Mouse (Mus musculus) embryonic facial prominence, embryonic 15.5 days (tissue): ENCODE data around the gene Cdc26. TPM values are rescaled to one million over a fixed set of nuclear protein-coding genes. Genes with fewer than 3 reads are reported as not detected.

Experiments
- ATAC-seq: fragments of 200-750 bp; cut with Nextera tagmentation; 2 replicates; pipeline ENCODE4 v1.8.0; 2017; ENCODE audit warnings: low read depth, moderate TSS enrichment; ENCODE audit not compliant: insufficient number of reproducible peaks, low FRiP score, low TSS enrichment
- H3K27ac ChIP-seq: fragments of 300-500 bp; sonication (generic); replicated peaks from 2 replicates; pipeline ENCODE4 v1.5.1; 2015; ENCODE audit warnings: mild to moderate bottlenecking, inconsistent platforms
- H3K27me3 ChIP-seq: fragments of 300-500 bp; sonication (generic); 2 replicates; pipeline ENCODE4 v1.6.1; 2015; ENCODE audit warnings: inconsistent platforms
- H3K36me3 ChIP-seq: fragments of 300-500 bp; sonication (generic); 2 replicates; pipeline ENCODE4 v1.6.1; 2015; ENCODE audit warnings: mild to moderate bottlenecking, inconsistent platforms
- H3K4me1 ChIP-seq: fragments of 300-500 bp; sonication (generic); 2 replicates; pipeline ENCODE4 v1.6.1; 2015; ENCODE audit warnings: inconsistent platforms
- H3K4me2 ChIP-seq: fragments of 300-500 bp; sonication (generic); replicated peaks from 2 replicates; pipeline ENCODE4 v1.6.1; 2015; ENCODE audit warnings: mild to moderate bottlenecking, inconsistent platforms
- H3K4me3 ChIP-seq: fragments of 300-500 bp; sonication (generic); replicated peaks from 2 replicates; pipeline ENCODE4 v1.5.1; 2015; ENCODE audit warnings: mild to moderate bottlenecking, inconsistent platforms
- H3K9ac ChIP-seq: fragments of 300-500 bp; sonication (generic); 2 replicates; pipeline ENCODE4 v1.6.1; 2015; ENCODE audit warnings: inconsistent platforms
- H3K9me3 ChIP-seq: fragments of 300-500 bp; sonication (generic); replicated peaks from 2 replicates; pipeline ENCODE4 v1.6.1; 2016; ENCODE audit warnings: inconsistent platforms
- WGBS: fragments of 180-500 bp; shearing (Covaris S2); methylation state at CpG from one replicate; pipeline ENCODE4 v1.1.7; 2015; 5-methylcytosine and 5-hydroxymethylcytosine counted together
- polyA plus RNA-seq: library from polyadenylated mRNA; unstranded; fragments of >200 nt; fragmentation: Nextera tagmentation; extraction: Ambion mirVana; gene quantifications from 2 replicates; pipeline ENCODE4 v1.2.1, GENCODE M21; 2015

The Cdc26 gene
- polyA plus RNA-seq = 149 and 153 TPM in 2 replicates

DNA sequence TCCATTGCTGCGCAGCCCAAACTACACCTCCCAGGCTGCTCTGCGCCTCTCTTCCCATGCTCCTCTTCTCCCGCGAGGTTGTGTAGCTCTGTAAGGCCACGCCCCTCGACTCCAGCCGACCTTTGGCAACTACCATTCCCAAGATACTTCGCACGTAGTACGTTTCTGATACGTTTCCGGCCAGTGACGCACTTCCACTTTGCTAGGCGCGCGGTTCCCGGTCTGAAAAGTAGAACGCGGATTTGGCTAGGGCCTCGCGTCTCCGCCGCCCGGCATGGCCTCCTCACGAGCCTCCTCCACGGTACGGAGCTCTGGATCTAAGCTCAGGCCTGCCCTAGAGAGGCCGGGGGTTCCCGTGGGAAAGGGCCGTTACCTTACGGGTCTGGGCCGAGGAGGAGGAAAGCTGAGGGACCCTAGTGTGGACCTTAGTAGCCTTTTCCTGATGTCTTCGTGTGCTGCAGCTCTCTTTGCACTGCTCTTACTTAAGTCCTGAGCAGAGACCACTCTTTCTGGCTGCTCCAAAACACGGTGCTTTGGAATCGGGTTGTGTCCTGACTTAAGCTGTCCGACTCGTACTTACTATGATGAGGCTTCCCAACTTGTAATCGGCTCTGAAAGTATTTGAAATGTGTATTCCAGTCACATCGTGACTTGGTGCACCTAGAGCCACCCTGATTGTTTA lies at the start of gene Cdc26, which contains the start of gene Prpf4:
TSS of gene Cdc26 (minus strand) at position 42 of the 682 bp plus-strand sequence.
TSS of gene Prpf4 (plus strand) at position 197 of the 682 bp plus-strand sequence.
- Histone ChIP-seq H3K4me1 (peaks cover 29% of the 10 kb centered on the region), H3K4me3 (peak within 1 kb of the TSS; percentile 79), H3K36me3 (peaks cover 30% of the 10 kb centered on the region), H3K9ac (peak within 1 kb of the TSS; percentile 86), H3K27me3 (no peaks in the 10 kb centered on the region), H3K9me3 (no peaks in the 10 kb centered on the region), H3K27ac (peak within 1 kb of the TSS; percentile 93), H3K4me2 (peak within 1 kb of the TSS; percentile 74)
- WGBS = under 1% methylated on average over 39 of the region's 39 CpGs
- ATAC-seq = peak; percentile 99

DNA sequence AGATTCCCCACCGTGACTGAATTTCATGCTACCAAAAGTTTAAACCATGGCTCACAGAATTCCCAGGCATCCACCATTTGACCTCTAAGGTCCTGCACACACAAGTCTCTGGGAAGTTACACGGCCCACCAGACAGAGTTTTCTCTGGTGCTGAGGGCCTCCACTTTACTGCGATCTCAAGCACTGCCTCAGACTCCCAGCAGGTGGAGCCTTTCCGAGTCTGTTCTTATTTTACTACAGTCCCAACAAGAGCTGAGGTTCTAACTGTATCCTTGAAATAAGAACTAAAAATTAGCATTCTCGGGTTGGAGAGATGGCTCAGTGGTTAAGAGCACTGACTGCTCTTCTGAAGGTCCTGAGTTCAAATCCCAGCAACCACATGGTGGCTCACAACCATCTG lies 46.6 kb upstream of the Cdc26 start:
- Histone ChIP-seq H3K36me3 (no peaks in the 10 kb centered on the region), H3K4me1 (0 out of 2 replicates have a peak, but pooled peaks cover 11% of the 10 kb centered on the region), H3K27ac (no peak overlapping the region), H3K4me3 (no peak overlapping the region), H3K4me2 (no peak overlapping the region), H3K9me3 (no peaks in the 10 kb centered on the region), H3K27me3 (no peaks in the 10 kb centered on the region), H3K9ac (no peak overlapping the region)
- no peak for ATAC-seq
- WGBS = 48% methylated on average over 5 of the region's 5 CpGs

DNA sequence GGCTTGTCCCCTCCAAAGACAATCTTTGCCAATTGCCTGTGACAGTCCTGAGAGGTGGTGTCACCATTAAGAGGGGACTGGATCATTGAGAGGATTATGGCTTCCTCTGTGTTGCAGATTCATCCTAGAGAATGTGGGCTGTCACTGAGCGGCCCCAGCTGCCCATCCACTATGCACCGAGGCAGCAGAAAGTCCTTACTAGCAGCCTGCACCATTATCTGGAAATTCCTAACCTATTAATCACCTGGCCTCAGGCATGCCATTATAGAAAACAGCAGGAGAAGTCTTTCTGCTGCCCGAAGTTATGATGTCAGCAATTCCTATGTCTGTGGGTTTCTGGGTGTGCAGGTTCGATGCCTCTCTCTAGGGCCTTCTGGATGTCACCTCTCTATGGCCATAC lies 32.5 kb upstream of the Cdc26 start:
- Histone ChIP-seq H3K9ac (no peak overlapping the region), H3K27me3 (no peaks in the 10 kb centered on the region), H3K36me3 (no peaks in the 10 kb centered on the region), H3K9me3 (no peaks in the 10 kb centered on the region), H3K27ac (no peak overlapping the region), H3K4me3 (no peak overlapping the region), H3K4me2 (no peak overlapping the region), H3K4me1 (no peaks in the 10 kb centered on the region)
- WGBS = 58% methylated on average over 4 of the region's 4 CpGs
- ATAC-seq = no peak

DNA sequence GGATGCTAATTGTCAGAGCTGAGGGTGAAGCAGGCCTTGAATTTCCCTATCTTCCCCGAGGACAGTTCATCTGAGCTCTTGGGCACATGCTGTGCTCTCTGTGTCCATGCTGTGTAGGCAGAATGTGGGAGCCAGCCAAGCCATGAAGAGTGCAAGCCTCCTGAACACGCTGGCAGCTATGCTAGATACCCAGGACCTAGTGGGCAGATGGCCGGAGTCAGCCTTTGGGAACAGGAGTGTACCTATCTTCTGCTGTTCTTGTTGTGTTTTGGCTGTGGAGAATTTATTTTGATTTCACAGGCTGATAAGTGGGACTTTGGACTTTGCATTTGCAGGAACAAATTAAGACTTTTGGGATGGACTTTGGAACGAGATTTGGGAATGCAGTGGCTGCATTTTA lies 32.1 kb upstream of the Cdc26 start:
- Histone ChIP-seq H3K9ac (no peak overlapping the region), H3K27me3 (no peaks in the 10 kb centered on the region), H3K4me1 (no peaks in the 10 kb centered on the region), H3K4me3 (no peak overlapping the region), H3K27ac (no peak overlapping the region), H3K36me3 (no peaks in the 10 kb centered on the region), H3K4me2 (no peak overlapping the region), H3K9me3 (no peaks in the 10 kb centered on the region)
- ATAC-seq = no peak
- WGBS = 71% methylated on average over 4 of the region's 4 CpGs

DNA sequence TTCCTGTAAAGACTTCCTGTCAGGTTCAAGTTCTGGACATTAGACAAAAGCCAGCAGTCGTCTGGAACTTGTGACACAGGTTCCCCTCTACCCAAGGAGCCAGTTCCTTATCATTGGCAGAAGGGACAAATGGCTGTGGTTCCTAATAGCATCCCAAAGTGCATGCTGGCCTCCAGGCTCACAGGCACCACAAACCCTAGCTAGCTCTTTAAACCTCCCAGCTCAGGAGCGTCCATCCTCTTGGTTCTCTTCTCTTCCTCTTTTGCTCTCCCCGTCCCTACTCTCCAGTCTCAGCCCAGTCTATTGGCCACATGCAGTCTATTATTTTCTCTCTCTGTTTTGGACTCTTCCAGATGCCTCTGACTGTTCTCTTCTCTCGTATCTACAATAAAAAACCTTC lies 31.4 kb upstream of the Cdc26 start:
- no peaks in the 10 kb centered on the region for H3K36me3 ChIP-seq
- no peak overlapping the region for H3K4me2 ChIP-seq
- no peak for ATAC-seq
- H3K4me1 ChIP-seq = no peaks in the 10 kb centered on the region
- H3K4me3 ChIP-seq = no peak overlapping the region
- H3K27me3 ChIP-seq = no peaks in the 10 kb centered on the region
- H3K9ac ChIP-seq = no peak overlapping the region
- no peak overlapping the region for H3K27ac ChIP-seq
- H3K9me3 ChIP-seq = no peaks in the 10 kb centered on the region
- WGBS = 67% methylated on average over 4 of the region's 4 CpGs

DNA sequence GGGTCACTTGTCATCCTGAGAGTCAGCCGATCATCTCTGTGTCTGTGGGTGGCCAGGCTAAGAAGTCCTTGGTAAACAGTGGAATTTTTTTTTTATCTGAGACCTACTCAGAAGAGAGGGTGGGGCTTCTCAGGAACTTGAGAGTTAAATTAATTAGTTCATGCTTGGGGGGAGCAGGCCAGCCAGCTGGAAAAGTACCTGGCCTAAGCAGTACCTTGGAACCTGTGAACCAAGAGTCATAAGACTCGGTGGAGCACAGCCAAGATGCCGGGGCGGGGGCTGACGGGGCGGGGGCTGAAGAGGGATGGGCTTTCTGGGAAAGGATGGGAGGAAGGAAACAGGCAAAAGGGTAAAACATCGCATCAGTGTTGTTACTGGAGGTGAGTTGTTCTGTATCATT lies 29.4 kb upstream of the Cdc26 start:
- no peak overlapping the region for H3K9ac ChIP-seq
- no peak for ATAC-seq
- no peaks in the 10 kb centered on the region for H3K4me1 ChIP-seq
- 79% methylated on average over 7 of the region's 7 CpGs for WGBS
- no peaks in the 10 kb centered on the region for H3K36me3 ChIP-seq
- H3K27ac ChIP-seq = no peak overlapping the region
- no peaks in the 10 kb centered on the region for H3K27me3 ChIP-seq
- no peaks in the 10 kb centered on the region for H3K9me3 ChIP-seq
- no peak overlapping the region for H3K4me2 ChIP-seq
- H3K4me3 ChIP-seq = no peak overlapping the region

DNA sequence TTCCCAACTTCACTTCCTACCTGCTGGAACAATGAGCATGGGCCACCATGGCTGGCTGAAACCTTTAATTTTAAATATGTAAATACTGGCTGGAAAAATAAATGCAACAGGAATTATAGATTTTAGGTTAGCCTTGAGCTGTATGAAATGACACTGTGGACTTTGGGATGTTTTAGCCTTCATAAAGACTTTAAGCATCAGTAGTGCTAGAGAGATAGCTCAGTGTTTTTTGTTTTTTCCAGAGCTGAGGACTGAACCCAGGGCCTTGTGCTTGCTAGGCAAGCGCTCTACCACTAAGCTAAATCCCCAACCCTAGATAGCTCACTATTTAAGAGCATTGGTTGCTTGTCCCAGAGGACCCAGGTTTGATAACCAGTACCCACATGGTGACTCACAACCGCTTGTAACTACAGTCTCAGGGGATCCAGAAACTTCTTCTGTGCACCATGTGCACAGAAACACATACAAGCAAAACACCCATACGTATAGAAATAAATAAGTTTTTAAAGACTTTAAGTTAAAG lies 28.9 kb upstream of the Cdc26 start:
- ATAC-seq = no peak
- WGBS = 83% methylated on average over 3 of the region's 3 CpGs
- Histone ChIP-seq H3K4me3 (no peak overlapping the region), H3K36me3 (no peaks in the 10 kb centered on the region), H3K4me2 (no peak overlapping the region), H3K27ac (no peak overlapping the region), H3K9me3 (no peaks in the 10 kb centered on the region), H3K9ac (no peak overlapping the region), H3K27me3 (no peaks in the 10 kb centered on the region), H3K4me1 (no peaks in the 10 kb centered on the region)

DNA sequence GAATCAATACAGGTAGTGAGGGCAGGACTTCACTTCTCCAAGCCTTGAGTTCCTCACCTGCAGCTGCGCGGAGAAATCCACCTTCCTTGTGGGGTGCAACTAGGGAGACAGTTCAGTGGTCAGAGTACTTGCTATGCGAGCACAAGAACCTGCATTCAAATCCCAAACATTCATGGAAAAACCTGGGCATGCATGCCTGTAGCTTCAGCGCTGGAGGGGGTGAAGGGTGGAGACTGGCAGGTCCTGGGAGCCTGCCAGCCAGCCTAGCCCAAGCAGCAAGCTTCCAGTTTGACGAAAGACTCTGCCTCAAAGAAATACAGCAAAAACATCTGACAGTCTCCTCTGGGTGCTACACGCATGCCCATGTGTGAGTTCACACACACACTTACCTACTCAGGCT lies 26.6 kb upstream of the Cdc26 start, which contains the start of gene Rnf183:
TSS of gene Rnf183 (minus strand) at position 172 of the 400 bp plus-strand sequence.
- H3K4me2 ChIP-seq = no peak within 1 kb of the TSS
- no peaks in the 10 kb centered on the region for H3K36me3 ChIP-seq
- H3K27me3 ChIP-seq = no peaks in the 10 kb centered on the region
- H3K9ac ChIP-seq = no peak within 1 kb of the TSS
- H3K4me3 ChIP-seq = no peak within 1 kb of the TSS
- no peaks in the 10 kb centered on the region for H3K4me1 ChIP-seq
- no peak within 1 kb of the TSS for H3K27ac ChIP-seq
- H3K9me3 ChIP-seq = no peaks in the 10 kb centered on the region
- no peak for ATAC-seq
- WGBS = 78% methylated on average over 6 of the region's 6 CpGs

DNA sequence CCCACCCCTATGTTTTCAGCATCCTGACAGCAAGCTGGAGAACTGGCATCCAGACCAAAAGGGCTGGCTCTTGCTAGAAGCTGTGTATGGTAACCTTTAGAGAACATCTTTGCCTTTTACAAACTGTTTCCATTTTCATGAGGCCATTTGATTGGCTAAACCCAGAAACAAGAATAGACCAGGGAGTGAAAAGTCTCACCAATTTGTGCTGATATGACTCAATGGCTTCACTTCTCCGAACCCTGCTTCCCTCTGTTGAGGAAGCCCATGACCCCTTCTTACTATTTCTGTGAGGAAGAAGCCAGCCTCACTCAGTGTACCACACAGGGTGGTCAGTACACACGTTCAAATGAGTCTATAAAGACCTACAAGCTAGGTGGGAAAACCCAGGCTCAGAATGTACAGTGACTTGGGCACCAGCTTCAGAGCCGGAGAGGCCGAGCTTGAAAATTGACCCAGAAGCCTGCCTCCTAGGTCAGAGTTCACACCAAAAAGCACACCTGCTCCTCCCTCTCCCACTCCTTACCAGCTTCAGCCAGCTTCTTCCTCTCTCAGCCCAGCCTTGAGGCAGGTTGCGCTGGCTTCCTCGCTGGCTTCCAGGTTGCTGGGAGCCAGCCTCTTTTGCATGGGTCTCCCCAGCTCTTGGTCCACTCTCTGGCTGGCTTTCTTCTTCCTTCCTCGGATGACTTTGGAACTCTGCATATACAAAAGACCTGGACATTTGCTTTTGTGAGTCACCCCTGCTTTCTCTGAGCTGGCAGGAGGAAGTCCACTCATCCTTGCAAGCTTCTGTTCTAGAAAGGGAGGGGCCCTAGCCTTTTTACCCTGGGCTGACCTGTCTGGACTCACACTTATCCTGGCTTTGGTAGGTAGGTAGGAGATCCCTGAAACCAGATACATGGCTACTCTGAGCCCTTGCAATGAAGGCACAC lies 25.8 kb upstream of the Cdc26 start:
- ATAC-seq = no peak
- Histone ChIP-seq H3K27ac (no peak overlapping the region), H3K27me3 (no peaks in the 10 kb centered on the region), H3K4me3 (no peak overlapping the region), H3K4me2 (no peak overlapping the region), H3K9me3 (no peaks in the 10 kb centered on the region), H3K4me1 (no peaks in the 10 kb centered on the region), H3K9ac (no peak overlapping the region), H3K36me3 (no peaks in the 10 kb centered on the region)
- 72% methylated on average over 7 of the region's 7 CpGs for WGBS

DNA sequence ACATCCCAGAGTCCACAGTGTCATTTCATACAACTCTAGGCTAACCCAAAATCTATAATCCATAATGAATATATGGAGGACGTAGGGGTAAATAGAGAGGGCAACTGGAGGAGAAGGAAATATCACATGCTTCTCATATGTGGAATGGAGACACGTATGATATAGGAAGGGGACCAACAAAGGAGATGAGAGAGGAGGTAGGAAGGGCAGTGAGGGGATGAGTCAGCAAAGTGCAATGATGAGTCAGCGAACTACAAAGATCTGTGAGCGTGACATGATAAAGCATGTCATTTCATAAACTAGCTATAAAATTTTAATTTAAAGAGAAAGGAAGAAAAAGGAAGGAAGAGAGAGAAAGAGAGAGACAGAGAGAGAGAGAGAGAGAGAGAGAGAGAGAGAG lies 23.1 kb upstream of the Cdc26 start:
- no peaks in the 10 kb centered on the region for H3K4me1 ChIP-seq
- 79% methylated on average over 4 of the region's 4 CpGs for WGBS
- no peak overlapping the region for H3K9ac ChIP-seq
- no peaks in the 10 kb centered on the region for H3K27me3 ChIP-seq
- H3K9me3 ChIP-seq = no peaks in the 10 kb centered on the region
- H3K36me3 ChIP-seq = no peaks in the 10 kb centered on the region
- no peak overlapping the region for H3K4me2 ChIP-seq
- H3K27ac ChIP-seq = no peak overlapping the region
- no peak for ATAC-seq
- no peak overlapping the region for H3K4me3 ChIP-seq

DNA sequence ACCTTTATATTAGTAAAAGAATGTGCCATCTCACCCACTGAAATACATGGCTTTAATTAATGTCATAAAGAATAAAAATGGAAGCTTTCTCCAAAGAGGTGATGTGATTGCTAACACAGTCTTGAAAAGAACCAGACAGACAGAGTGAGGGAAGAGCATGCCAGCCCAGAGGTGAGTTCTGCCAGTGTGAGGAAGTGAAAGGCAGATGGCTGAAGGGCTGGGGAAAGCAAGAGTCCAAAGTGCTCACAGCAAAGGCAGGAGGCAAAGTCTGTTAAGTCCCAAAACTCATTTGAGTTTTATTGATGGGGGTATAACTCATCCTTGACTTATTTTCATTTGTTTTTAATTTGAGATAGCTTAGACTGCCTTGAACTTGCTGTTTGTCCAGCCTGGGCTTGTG lies 22.2 kb upstream of the Cdc26 start:
- H3K4me1 ChIP-seq = no peaks in the 10 kb centered on the region
- H3K27ac ChIP-seq = no peak overlapping the region
- ATAC-seq = no peak

More for the DNA sequence above, 22.2 kb upstream of the Cdc26 start:
- Histone ChIP-seq H3K4me3 (no peak overlapping the region), H3K9me3 (no peaks in the 10 kb centered on the region), H3K9ac (no peak overlapping the region), H3K27me3 (no peaks in the 10 kb centered on the region), H3K4me2 (no peak overlapping the region), H3K36me3 (0 out of 2 replicates have a peak, but pooled peaks cover 8% of the 10 kb centered on the region)
